Mouse (Mus musculus): ENCODE measurements at regions not wholly inside any gene's neighbourhood (a gene's known extent, or its start where the extent isn't known, plus 50 kb on each side); places are given as distances from the start of the nearest gene placed in this dataset.

DNA sequence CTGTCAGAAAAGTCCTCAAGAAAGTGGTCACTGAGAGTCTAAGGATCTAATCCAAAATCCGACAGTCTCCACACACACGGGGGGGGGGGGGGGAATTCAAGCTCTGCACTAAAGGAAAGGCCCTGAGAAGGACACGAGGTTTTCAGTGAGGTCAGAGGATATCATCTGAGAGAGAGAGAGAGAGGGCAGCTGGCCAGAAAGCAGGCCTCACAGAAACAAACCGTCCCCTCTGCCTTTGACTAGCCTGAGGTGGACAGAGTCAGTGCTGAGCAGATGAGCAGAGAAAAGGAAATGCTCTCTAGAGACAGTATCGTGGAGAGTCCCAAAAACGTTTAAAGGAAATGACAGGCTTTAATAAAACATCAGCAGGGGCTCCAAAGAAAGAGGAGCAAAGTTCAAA is 282.0 kb downstream of the Gm49356 start:
- no peak for ATAC-seq

DNA sequence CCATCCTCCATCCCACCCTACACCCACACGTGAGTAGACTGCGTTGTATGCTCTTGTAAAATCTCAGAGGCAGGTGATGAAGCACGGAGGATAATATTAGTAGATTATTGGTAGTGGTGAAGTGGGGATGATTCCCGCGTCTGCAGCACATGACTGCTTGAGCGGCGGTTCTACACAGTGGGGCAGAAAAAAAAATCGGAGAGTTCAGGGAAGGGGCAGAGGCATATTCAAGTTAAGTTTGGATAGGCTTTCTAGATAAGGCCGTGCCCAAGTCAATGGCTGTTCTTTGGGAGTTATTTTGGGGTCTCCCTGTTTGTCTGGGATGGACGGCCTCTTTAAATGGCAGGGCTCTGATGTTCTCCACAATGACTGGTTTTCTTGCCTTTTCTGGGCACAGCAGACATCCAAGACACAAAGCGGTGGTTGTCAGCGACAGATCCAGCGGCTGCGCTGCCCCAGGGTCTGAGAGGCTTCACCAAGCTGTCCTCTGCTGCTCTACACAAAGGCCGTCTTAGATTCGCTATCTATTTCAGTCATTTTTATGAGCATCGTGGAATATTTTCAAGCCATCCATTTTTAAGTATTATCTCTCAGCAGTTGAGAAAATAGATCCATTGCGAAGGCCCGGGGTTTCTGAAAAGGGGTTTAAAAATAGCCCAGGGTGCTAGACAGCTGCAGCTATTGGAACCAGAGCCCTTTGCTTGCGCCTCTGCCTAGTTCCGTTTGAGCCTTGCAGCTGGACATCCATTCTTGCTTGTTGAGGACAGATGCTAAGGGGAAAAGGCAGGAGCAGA is 284.6 kb downstream of the Gm49356 start:
- no peak for ATAC-seq

DNA sequence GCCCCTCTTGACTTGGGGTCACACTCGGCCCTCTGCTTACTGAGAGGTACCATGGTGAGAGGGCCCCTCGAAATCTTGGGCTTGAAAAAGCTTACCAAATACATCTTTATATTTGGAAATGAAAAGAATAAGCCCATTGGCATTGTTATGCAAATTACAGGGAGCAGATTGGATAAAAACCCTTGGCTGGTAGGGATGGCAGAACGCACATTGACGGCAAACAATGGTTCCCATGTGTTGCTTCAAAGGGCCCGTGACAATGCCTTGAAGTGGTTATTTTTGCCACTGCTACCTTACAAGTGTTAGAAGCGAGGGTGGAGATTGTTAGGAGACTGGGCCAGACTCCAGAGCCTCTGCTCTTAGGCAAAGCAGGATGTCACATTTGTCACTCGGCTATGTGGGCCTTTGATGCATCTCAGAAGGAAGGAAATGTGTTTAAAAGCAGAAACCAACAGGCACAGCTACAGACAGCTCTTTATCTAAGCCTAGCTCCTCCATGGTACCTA is 285.2 kb downstream of the Gm49356 start:
- ATAC-seq = no peak

DNA sequence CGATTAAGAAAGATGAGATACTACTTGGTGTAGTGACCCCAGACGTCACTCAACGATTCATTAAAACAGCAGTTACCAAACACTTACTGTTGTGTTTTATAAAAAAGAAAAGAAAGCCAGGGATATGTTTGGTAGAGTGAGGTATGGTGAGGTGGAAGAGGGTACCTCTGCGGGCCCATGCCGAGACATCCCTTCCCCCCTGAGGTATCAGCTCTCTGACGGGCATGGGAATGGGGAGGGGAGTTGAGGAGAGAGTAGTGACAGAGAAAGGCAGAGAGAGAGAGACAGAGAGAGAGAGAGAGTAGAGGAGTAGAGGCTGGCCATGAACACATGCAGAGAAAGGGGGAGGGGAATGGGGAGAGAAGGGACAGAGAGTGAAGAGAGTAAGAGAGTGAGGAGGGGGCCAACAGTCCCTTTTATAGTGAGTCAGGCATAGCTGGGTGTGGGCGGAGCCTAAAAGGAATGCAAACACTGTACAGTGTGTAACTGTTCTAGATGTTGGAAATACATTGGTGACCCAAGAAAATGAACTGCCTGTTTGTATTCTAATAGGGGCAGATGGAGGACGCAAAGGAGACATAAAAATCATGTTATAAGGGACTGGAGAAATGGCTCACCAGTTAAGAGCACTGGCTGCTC is 285.9 kb downstream of the Gm49356 start:
- ATAC-seq = no peak

DNA sequence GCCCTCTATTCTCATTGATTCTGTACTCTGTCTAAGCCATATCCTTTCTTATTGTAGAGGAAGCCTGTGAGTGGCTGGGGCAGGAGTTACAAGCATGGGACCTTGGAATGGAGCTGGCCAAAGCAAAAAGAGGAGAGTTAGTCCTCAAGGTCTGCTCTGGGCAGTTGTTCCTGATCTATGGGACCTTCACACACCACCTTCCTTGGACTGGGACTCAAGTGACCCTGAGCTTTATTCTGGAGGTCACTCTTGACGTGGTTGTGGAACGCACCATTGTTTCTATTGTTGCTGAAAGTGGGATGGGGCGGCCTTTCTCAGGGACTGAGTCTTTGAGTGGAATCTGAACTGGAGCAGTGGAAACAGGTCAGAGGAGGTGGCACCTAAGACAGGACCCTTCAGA is 291.0 kb downstream of the Gm49356 start:
- no peak for ATAC-seq

DNA sequence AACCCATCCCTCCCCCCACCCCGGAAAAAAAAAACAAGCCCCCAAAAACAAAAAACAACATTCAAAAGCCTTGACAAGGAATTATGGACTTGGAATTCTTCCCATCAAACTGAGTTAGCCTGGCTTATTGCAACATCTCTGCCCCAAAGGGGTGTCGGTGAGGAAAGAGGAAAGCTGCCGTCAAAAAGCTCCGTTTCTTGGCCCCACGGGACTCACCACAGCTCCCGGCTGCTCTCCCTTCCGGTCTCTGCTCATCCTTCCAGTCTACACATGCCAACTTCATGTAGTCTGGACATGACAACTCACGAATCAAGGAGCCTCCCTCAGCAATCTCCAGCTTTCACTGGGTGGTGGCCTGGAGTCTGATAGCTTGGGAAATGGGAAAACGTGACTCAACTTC is 295.4 kb downstream of the Gm49356 start:
- ATAC-seq = no peak

DNA sequence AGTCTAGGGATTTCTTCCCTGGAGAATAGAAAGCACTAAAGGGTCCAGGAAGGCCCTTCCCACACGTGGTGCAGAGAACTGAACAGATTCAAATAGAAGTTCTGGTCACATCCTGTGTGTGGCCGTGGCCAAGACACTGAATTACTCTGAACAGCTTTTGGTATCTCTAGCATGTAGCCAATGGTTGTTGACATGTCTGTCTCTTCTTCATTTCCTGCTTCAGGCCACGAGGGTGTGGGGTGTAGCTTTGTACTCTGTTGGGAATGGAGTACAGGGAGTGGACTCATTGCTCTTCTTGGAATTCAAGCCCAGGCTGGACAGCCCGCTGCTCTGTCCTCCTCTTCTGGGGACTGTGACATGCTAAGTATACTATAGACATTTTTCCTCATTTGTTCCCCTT is 298.5 kb downstream of the Gm49356 start:
- no peak for ATAC-seq

DNA sequence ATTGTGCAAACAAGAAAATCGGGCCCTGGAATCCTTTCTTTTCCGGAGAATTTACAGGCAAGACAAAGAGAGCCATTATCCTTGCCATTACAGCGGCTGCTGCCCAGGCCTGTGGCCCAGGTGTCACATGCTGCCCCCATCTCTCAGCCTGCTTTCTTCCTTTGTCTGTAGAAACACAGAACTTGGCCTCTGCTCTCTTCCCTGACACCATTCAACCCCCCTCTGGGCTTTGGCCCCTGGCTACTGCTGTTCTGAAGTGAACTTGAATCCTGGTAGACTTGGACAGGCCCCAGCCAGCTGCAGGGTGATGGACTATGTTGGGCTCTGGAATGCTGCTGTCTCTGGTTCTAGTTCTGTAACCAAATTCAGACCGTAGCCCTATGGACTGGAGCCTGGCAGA is 299.3 kb downstream of the Gm49356 start:
- no peak for ATAC-seq

DNA sequence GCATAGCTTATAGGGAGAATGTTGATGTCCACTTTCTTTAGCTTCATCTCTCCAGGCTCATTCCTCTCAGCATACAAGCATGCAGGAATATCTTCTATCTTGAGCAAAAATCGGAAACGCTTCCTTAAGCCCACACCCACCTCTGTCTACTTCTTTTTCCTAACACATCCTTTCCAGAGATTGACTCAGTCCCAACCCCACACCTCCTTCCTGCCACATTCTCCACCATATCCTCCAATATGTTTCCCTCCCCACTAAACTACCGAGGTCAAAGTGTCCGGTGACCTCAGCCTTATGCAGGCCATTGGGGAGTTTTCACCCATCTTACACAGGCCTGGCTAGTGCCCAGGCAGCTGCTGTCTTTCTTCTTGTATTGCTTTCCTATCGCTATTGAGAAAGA is 301.4 kb downstream of the Gm49356 start:
- no peak for ATAC-seq

DNA sequence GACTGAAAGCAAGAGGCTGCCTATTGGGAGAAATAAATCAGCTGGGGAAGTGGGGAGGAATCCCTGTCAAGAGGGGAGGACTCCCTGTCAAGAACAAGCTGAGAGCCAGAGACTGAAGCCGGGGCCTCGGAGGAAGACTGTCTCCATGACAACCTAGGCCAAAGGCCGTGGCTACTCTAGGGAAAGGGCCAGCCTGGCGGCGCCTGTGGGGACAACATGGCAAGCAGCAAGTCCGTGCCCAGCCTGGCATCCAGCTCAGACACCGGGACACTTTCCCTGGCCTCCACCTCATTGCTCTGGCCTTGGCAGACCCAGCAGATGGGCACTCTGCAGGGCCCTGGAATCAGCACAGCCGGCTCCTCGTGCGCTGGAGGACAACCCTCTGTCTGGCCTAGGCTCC is 305.3 kb downstream of the Gm49356 start:
- ATAC-seq = no peak

DNA sequence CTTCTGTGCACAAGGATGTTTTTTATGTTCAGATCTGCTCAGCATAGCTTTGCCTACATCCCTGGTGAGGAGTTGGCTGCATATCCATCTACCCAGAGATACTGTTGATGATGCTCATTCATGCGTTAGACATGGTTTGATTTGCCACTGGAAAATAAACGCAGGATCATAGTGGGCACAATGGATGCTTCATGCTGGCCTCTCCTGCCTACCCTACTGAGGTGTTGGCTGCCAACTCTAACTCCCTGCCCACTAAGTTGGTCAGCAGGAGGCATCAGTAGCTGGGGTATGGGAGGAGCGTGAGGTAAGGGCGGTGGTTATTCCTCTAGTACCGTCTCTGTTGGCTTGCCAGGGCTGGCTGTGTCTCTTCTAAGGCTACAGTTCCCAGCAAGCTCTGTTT is 307.3 kb downstream of the Gm49356 start:
- ATAC-seq = no peak

DNA sequence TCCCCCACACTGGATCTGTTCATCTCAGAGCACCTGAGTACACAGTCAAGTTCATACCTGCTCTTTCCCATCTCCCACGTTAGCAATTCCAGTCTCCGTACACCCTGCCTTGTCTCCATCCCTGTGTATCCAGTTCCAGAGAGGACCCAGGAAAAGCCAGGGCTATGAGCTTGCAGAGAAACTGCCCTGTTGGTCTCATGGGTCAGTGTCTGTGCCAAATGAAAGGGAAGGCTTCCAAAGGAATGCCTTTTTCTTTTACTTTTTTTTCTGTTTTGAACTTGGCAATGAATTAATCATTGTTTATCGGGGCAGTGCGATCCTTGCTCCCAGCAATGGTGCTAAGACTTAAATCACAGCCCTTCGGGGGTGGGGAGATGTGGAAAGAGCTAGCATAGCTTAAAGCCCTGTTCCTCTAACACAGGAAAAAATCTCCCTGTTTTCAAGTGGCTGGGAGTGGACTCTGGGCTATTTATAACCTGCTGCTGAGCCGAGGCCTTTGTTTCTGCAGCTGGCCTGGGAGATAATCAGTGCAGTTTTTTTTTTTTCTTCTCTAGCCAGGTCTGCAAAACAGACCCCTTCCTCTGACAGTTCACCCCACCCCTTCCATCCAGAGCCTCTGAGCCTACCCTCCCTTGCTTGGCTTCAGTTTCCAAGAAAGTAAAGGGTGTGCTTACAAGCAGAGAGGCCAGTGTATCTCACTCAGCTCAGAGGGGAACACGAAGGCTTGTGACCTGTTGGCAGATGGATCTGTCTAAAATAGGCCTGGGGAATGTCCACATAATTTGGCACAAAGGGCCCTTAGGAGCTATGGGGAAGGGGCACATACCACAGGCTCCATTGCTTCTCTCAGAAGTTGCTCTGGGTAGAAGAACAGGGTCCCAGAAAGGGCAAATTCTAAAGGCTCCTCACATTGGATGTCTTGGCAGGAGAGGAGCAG is 308.6 kb downstream of the Gm49356 start:
- ATAC-seq = no peak

DNA sequence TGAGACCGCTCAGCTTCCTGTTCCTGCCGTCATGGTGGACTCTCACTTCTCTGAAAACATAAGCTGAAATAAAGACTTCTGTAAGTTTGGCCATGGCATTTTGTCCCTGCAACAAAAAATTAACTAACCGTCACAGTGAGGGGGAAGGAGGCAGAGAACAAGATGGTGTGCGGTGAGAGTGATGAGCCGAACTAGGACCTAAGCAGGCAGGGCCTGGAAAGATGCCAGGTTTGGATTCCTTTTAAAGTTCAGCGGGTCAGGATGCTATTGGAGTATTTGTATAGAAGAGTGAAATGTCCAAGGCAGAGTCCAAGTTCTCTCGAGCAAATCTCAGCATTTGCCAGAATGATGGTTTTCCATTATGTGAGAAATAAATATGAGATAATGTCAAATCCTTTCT is 312.3 kb downstream of the Gm49356 start:
- no peak for ATAC-seq

DNA sequence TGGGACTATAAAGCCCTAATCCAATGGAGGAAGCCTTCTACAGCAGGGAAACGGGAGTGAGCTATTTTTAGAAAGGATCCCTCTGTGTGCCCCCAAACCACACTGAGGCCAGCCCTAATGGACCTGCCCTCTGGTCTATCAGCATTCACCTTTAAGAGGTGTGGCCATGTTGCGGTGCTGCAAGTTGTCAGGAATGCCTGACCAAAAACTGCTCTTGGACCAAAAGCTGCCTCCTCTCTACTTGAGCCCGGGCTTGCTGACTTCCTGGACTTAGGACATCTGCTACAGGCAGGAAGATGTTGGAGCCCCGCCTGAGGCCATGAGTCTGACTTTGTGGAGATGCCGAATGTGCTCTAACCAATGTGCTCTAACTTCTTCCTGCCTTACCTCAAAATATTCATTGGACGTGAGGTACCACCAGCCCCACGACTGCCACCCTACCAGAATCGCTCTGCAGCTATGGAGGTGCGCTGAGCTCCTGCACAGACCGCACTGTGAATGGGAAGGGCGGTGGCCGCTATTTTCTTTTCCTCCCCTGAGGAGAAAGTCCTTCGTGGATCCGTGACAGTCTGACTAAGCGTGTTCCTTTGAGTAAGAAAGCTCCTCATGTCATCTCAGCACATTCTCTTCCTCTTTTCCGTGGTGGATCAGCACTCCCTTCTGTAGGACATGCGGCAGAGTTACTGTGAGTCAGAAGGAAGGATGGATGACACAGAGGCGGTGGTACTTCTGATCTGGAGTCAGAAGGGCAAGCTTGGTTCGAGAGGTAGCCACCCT is 313.0 kb downstream of the Gm49356 start:
- no peak for ATAC-seq

DNA sequence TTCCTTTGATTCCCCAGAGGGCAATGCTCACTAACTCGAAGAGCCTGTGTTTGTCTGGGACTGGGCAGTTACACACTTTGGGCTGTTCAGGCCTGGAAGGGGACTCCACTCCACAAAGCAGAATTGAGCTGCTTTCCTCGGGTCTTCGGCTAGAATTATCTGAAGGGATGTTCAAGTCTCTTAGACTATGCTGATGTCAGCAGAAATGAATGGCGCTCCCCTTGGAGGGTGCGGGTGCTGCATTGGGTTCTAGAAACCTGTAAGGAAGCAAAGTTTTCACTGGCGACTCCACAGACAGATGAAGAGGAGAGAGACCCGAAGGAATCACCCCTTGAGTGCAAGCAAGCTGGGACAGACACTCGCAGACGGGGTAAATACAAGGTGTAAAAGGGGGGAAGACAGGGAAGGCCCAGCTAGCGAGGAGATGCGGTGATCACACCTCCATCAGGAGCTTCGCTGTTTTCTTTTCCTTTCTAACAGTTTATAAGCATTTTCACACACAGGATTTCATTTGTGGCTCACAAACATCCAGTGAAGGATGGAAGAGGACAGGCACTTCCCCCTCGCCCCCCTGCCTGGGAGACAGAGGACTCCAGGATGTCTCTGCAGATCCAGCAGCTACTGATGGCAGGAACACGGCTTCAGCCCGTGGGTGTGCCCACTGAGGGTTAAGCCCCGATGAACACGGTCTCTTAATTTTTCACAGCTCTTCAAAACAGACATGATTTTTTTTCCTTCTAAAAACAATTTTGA is 314.2 kb downstream of the Gm49356 start:
- no peak for ATAC-seq

DNA sequence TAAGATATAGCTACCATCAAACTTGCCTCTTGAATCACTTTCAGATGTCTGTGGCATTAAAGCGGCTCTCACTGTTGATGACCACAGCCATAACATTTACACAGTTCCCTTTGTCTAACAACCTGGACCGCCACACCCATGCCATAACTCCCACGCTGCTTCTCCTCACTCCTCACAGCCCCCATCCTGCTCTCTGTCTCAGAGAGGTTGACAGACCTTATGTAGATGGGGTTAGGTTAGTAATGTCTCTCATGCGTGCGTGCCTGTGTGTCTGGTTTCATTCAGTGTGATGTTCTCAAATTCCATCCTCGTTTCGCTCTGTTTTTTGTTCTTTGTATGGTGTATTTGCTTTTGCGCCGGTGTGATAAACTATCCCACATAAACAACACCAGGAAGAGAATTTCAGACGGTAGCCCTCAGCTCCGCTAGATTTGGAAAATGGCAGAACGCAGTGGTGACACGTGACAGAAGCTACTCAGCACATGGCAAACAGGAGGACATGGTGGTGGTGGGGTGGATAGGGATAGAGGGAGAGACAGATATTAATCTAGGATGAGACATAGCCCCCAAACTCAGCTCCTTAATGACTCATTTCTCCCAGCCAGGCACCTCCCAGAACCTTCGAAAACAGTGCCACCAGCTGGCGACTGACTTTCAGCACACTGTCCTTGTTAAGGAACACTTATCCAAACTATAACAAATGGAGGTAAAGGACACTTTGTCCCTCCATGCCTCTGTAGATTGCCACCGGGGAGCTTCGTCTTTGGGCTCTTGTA is 314.9 kb downstream of the Gm49356 start:
- no peak for ATAC-seq

DNA sequence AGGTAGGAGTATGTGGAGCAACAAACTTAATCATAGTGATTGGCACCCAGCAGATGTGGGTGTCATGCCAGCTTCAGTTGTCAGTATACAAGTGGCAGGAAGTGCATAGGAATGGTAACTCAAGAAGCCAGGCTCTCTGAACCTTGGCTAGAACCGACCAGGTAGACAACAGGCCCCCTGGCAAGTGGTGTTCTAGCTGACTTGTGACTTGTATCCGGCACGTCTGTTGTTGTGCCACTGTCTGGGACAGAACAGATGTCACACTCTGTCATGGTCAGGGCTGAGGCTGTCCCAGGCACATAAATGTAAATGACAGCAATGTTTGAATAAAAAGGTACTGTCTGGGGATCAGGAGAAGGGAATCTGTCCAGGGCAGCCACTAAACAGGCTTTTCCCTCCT is 316.0 kb downstream of the Gm49356 start:
- no peak for ATAC-seq

DNA sequence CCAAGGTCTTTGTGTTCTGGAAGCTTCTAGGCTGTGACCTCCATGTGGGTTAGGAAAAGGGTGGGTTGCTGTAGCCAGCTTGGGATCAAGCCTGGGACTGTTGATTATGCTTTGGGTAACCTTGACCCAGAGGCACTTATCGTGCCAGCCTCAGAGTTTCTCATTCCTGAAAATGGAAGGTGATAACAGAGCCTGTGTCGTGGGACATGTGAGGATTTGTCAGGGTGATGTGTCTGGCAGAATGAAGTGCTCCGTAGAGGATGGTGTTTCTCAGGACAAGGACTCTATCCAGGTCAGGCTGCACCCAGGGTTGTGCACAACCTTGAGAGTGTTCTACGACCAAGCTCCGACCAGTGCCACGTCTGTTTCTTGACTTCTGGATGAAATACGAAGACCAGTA is 316.4 kb downstream of the Gm49356 start:
- ATAC-seq = no peak

DNA sequence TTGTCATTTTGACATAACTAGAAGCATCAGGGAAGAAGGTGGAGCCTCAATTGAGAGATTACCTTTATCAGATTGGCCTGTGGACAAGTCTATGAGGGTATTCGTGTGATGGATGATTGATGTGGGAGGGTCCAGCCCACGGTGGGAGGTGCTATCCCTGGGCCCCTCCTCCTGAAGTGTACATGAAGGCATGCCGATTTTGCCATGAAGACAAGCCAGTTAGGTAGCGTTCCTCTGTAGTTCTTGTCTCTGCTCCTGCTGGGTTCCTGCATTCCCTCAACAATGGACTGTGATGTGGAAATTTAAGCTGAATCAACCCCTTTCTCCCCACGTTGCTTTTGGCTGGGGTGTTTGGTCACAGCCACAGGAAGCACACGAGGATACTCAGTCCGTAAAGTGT is 317.5 kb downstream of the Gm49356 start:
- ATAC-seq = no peak

DNA sequence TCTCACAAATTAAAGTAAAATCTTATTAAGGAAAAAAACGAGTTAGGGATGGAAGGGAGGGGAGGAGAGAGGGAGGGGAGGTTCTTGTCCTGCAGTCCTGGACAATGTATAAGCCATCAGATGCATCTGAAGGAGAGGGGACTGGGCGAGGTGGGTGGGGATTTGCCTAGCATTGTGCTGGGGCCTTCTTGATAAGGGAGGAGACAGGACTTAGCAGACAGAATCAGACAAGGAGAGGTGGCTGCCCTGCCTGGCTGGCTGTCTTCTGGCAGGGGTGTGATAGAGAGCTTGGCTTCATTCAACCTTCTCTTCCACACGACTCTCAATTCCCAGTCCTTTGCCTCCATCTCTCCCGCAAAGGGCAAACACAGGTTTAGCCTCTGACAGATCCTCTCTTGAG is 318.9 kb downstream of the Gm49356 start:
- ATAC-seq = no peak

DNA sequence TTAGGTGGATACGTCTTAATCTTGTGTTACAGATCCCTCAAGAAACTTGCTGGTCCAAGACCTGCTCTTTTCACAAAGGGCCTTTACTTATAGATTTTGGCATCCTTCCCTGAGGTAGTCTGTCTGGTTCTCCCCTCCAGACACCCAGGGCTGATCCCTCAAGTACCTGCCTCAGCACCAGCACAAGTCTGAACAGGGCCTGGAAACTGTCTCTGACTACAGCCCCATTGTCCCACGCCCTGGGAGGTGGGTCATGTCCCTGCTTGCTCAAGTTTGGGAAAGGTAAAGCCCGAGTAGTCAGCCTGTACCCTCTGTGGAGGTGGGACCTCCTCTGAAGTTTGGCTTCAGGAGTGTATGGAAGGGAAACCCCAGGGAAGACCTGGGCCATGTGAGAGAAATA is 323.3 kb downstream of the Gm49356 start:
- ATAC-seq = no peak
